Mouse (Mus musculus) gastrocnemius, postnatal 14 days (tissue): ENCODE measurements around the gene Mrps23. TPM values are rescaled to one million over a fixed set of nuclear protein-coding genes. Genes with fewer than 3 reads are reported as not detected.

Experiments used
- total RNA-seq, 2 experiments: library from RNA; stranded (reverse); gene quantifications; 2 replicates each; pipeline ENCODE4 v1.2.3; 2021

Gene Mrps23
- total RNA-seq, 2 experiments from 2014 or later: 127 to 132 TPM

Other genes with a start within 250 kb of the Mrps23 start
- 100 to 1,000 TPM; 134 to 138 TPM for gene Dynll2, start 216.9 kb upstream of the Mrps23 start, total RNA-seq
- 10 to 100 TPM; 58.0 to 76.3 TPM for gene Srsf1, start 157.0 kb upstream of the Mrps23 start, total RNA-seq
- 10 to 100 TPM; 39.2 to 43.5 TPM for gene Vezf1, start 136.1 kb upstream of the Mrps23 start, total RNA-seq
- gene Cuedc1, start 106.3 kb upstream of the Mrps23 start, total RNA-seq: 10 to 100 TPM; 48.5 to 50.0 TPM
- gene Ccdc182, start 89.7 kb downstream of the Mrps23 start, total RNA-seq: not detected